Mouse (Mus musculus) stomach, embryonic 14.5 days (tissue): ENCODE measurements around the gene Wdfy4. TPM values are rescaled to one million over a fixed set of nuclear protein-coding genes. Genes with fewer than 3 reads are reported as not detected.

Experiments used
- ATAC-seq: fragments of 200-750 bp; cut with Nextera tagmentation; 2 replicates; pipeline ENCODE4 v1.8.0; 2017; ENCODE audit warnings: low read depth, moderate TSS enrichment; ENCODE audit not compliant: insufficient number of reproducible peaks, insufficient read depth, low FRiP score
- H3K27ac ChIP-seq: fragments of 300-500 bp; sonication (generic); 2 replicates; pipeline ENCODE4 v1.5.1; 2014; ENCODE audit warnings: mild to moderate bottlenecking, low read length, moderate library complexity, mixed read lengths
- H3K27me3 ChIP-seq: fragments of 300-500 bp; sonication (generic); 2 replicates; pipeline ENCODE4 v1.6.1; 2014; ENCODE audit warnings: low read length, control low read depth, mixed read lengths; ENCODE audit not compliant: control insufficient read depth, insufficient read depth
- H3K36me3 ChIP-seq: fragments of 300-500 bp; sonication (generic); 2 replicates; pipeline ENCODE4 v1.6.1; 2014; ENCODE audit warnings: mild to moderate bottlenecking, control low read depth, low read length, moderate library complexity, mixed read lengths; ENCODE audit not compliant: control insufficient read depth, insufficient read depth
- H3K4me1 ChIP-seq: fragments of 300-500 bp; sonication (generic); 2 replicates; pipeline ENCODE4 v1.6.1; 2014; ENCODE audit warnings: low read length, control low read depth, mixed read lengths; ENCODE audit not compliant: control insufficient read depth, insufficient read depth
- H3K4me2 ChIP-seq: fragments of 300-500 bp; sonication (generic); replicated peaks from 2 replicates; pipeline ENCODE4 v1.6.1; 2014; ENCODE audit warnings: low read depth, low read length, control low read depth
- H3K4me3 ChIP-seq: fragments of 300-500 bp; sonication (generic); 2 replicates; pipeline ENCODE4 v1.5.1; 2014; ENCODE audit warnings: low read depth, low read length, control low read depth
- H3K9ac ChIP-seq: fragments of 300-500 bp; sonication (generic); replicated peaks from 2 replicates; pipeline ENCODE4 v1.6.1; 2014; ENCODE audit warnings: low read depth, mild to moderate bottlenecking, control low read depth, low read length, moderate library complexity, mixed read lengths
- H3K9me3 ChIP-seq: fragments of 300-500 bp; sonication (generic); 2 replicates; pipeline ENCODE4 v1.6.1; 2016; ENCODE audit warnings: low read depth, low read length, control low read depth; ENCODE audit not compliant: control insufficient read depth
- WGBS: fragments of 180-500 bp; shearing (Covaris S2); extraction: QIAGEN DNeasy Blood & Tissue Kit; methylation state at CpG from one replicate; pipeline ENCODE4 v1.1.7; 2014; 5-methylcytosine and 5-hydroxymethylcytosine counted together
- polyA plus RNA-seq: library from polyadenylated mRNA; unstranded; fragments of >200 nt; fragmentation: Nextera tagmentation; extraction: Ambion mirVana; gene quantifications from 2 replicates; pipeline ENCODE4 v1.2.1, GENCODE M21; 2014

The Wdfy4 gene
- polyA plus RNA-seq, 1 experiment from 2014 or later, result 0.30 TPM

DNA sequence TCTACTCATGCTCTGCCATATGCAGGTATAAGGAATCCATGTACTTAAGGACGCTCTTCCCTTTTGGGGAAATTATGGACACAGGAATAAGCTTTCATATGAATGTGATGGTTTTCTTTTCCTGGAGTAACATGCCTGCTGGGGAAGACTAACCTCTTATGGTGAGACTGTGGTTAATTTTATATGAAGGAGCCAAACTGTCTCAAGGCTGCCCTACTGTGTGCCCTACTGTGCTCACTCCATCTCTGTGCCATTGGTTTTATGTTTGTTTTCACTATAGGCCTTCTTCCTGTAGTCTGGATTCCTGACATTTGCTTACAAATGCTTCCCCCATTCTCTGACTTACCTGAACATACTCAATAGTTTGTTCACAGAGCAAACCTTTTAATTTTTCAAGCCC is 180.2 kb downstream of the Wdfy4 start:
- no peak overlapping the region for H3K9ac ChIP-seq
- no peak overlapping the region for H3K27ac ChIP-seq
- H3K4me3 ChIP-seq, result no peak overlapping the region
- no peaks in the 10 kb centered on the region for H3K9me3 ChIP-seq
- H3K4me2 ChIP-seq, result no peak overlapping the region
- WGBS, result 96% methylated on average over 1 of the region's 1 CpGs
- no peak for ATAC-seq
- peaks cover 4% of the 10 kb centered on the region; the same call in 1 of the 2 replicates for H3K4me1 ChIP-seq
- H3K27me3 ChIP-seq, result no peaks in the 10 kb centered on the region
- no peaks in the 10 kb centered on the region for H3K36me3 ChIP-seq

DNA sequence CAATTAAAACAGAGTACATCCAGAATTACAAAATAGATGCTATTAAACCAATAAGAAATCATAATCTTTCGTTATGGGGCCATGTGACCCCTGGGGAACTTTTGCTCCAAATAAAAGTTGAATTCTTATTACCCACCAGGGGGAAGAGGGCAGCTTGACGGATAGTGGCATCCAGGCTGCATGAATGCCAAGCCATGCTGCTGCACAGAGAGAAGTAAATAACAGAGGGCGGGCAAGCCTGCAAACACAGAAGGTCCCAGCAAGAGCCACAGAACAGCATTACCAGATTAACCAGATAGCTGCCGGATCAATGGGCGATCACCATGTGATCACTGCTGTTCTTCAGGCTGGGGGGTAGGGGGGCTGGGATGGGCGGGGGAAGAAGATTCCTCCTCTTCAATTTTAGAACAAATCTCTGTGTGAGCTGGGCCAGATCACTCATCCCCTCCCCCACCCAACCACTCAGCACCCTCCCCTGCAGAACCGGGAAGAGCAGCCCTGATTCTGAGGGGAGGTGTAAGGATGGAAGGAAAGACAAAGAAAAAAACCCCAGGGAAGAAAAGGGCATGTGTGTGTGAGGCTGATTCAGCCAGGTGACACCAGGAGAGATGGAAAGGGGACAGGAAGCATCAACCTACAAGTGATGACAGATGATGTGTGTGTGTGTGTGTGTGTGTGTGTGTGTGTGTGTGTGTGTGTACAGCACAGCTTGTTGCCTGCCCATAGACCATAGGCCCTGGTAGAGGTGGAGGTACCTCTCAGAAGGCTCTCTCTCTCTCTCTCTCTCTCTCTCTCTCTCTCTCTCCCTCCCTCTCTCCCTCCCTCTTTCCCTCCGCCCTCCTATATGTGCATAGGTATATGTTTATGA is 185.0 kb downstream of the Wdfy4 start:
- Histone ChIP-seq H3K9ac (no peak overlapping the region), H3K27ac (no peak overlapping the region), H3K9me3 (no peaks in the 10 kb centered on the region), H3K27me3 (no peaks in the 10 kb centered on the region), H3K4me2 (no peak overlapping the region), H3K36me3 (no peaks in the 10 kb centered on the region), H3K4me3 (no peak overlapping the region), H3K4me1 (0 out of 2 replicates have a peak, but pooled peaks cover 1% of the 10 kb centered on the region)
- WGBS, result 42% methylated on average over 8 of the region's 8 CpGs
- no peak for ATAC-seq

DNA sequence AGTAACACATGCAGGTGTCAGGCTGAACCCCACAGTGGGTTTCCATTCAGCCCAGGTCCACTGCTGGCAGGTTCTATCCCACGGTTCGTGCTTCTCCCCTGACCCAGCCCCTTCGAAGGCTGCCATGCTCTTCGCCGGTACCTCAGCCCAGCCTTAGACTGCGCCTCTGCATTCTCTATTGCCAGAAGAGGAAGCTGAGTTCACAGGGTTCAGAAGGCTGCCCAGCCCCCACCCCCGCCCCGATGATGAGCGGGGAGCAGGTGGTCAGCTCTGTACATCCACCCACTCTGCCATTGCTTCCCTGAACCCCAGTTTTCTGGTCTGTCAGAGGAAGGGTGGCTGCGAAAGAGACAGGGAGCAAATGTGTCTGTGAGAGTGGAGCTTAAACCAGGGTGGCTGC is 185.8 kb downstream of the Wdfy4 start:
- Histone ChIP-seq H3K9ac (no peak overlapping the region), H3K4me2 (no peak overlapping the region), H3K27ac (no peak overlapping the region), H3K36me3 (no peaks in the 10 kb centered on the region), H3K27me3 (no peaks in the 10 kb centered on the region), H3K4me3 (no peak overlapping the region), H3K4me1 (peaks cover 4% of the 10 kb centered on the region; the same call in 1 of the 2 replicates), H3K9me3 (no peaks in the 10 kb centered on the region)
- no peak for ATAC-seq
- WGBS, result 42% methylated on average over 10 of the region's 10 CpGs

- Histone ChIP-seq H3K27me3 (no peaks in the 10 kb centered on the region), H3K4me3 (no peak overlapping the region), H3K4me1 (peaks cover 4% of the 10 kb centered on the region; the same call in 1 of the 2 replicates), H3K27ac (no peak overlapping the region), H3K9me3 (no peaks in the 10 kb centered on the region), H3K9ac (no peak overlapping the region), H3K36me3 (no peaks in the 10 kb centered on the region), H3K4me2 (peak overlapping the region; percentile 15; the same call in 1 of the 2 replicates)
- WGBS, result 6% methylated on average over 10 of the region's 10 CpGs
- no peak for ATAC-seq
Observed at GRCm38 (mm10) chr14:32994954-32995636, 190.2 kb downstream of the Wdfy4 start.

DNA sequence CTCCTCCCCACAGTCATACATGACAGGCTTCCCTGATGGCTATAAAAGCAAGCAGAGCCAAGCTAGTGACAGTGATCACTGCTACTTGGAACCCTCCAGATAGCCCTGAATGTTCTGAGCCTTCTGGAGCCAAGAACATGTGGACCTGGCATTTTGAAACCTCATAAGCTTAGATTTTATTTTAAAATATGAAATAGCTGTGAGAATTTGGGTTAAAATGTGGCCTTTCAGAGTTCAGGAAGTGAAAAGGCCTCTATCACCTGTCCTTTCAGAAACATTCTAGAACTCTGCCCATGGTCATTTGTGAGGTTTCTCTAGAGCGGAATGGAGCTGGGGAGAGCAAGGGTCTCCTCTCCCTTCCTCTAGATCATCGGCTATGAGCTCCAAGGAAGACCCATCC is 194.2 kb downstream of the Wdfy4 start, which contains the start of gene Lrrc18:
Gene Lrrc18 (plus strand): TSS at position 301 of the 400 bp plus-strand sequence.
- no peaks in the 10 kb centered on the region for H3K27me3 ChIP-seq
- no peaks in the 10 kb centered on the region for H3K9me3 ChIP-seq
- H3K4me2 ChIP-seq, result no peak within 1 kb of the TSS
- 90% methylated on average over 2 of the region's 2 CpGs for WGBS
- H3K27ac ChIP-seq, result no peak within 1 kb of the TSS
- no peak for ATAC-seq
- no peak within 1 kb of the TSS for H3K9ac ChIP-seq
- H3K36me3 ChIP-seq, result no peaks in the 10 kb centered on the region
- H3K4me3 ChIP-seq, result no peak within 1 kb of the TSS
- peaks cover 4% of the 10 kb centered on the region; the same call in 1 of the 2 replicates for H3K4me1 ChIP-seq

- 55% methylated on average over 4 of the region's 4 CpGs for WGBS
- Histone ChIP-seq H3K4me2 (no peak overlapping the region), H3K9ac (no peak overlapping the region), H3K4me1 (peaks cover 9% of the 10 kb centered on the region; the same call in 1 of the 2 replicates), H3K27ac (no peak overlapping the region), H3K4me3 (no peak overlapping the region), H3K27me3 (no peaks in the 10 kb centered on the region), H3K9me3 (no peaks in the 10 kb centered on the region), H3K36me3 (no peaks in the 10 kb centered on the region)
- ATAC-seq, result no peak
Observed at GRCm38 (mm10) chr14:32986659-32987058, 198.6 kb downstream of the Wdfy4 start.

- H3K4me3 ChIP-seq, result no peak overlapping the region
- no peaks in the 10 kb centered on the region for H3K27me3 ChIP-seq
- H3K36me3 ChIP-seq, result no peaks in the 10 kb centered on the region
- H3K27ac ChIP-seq, result peak overlapping the region; percentile 44; the same call in 1 of the 2 replicates
- H3K4me1 ChIP-seq, result peaks cover 9% of the 10 kb centered on the region; the same call in 1 of the 2 replicates
- ATAC-seq, result no peak; the same call in 1 of the 2 replicates
- no peak overlapping the region for H3K9ac ChIP-seq
- no peak overlapping the region for H3K4me2 ChIP-seq
- no peaks in the 10 kb centered on the region for H3K9me3 ChIP-seq
- 44% methylated on average over 6 of the region's 6 CpGs for WGBS
Observed at GRCm38 (mm10) chr14:32984176-32984738, 201.1 kb downstream of the Wdfy4 start.

- no peak for ATAC-seq
Observed at GRCm38 (mm10) chr14:32970700-32971099, 214.6 kb downstream of the Wdfy4 start.

More at GRCm38 (mm10) chr14:32970700-32971099, 214.6 kb downstream of the Wdfy4 start:
- Histone ChIP-seq H3K9ac (no peak overlapping the region), H3K9me3 (no peaks in the 10 kb centered on the region), H3K27me3 (no peaks in the 10 kb centered on the region), H3K4me2 (no peak overlapping the region), H3K4me1 (no peaks in the 10 kb centered on the region), H3K27ac (no peak overlapping the region), H3K36me3 (no peaks in the 10 kb centered on the region), H3K4me3 (no peak overlapping the region)
- WGBS, result 67% methylated on average over 9 of the region's 9 CpGs
